Mouse (Mus musculus) testis, postnatal 10 days (tissue): ENCODE measurements around the gene Pip5k1a.
"Not testable (repeated sequence)": the region's sequence is repeated elsewhere in the genome, so short reads cannot be mapped to it uniquely, and the experiment has no call there.

ENCODE experiments used
- DNase-seq: peaks from one replicate; pipeline ENCODE4 v3.0.0; 2021; ENCODE audit warnings: low spot score

Pip5k1a gene

DNA sequence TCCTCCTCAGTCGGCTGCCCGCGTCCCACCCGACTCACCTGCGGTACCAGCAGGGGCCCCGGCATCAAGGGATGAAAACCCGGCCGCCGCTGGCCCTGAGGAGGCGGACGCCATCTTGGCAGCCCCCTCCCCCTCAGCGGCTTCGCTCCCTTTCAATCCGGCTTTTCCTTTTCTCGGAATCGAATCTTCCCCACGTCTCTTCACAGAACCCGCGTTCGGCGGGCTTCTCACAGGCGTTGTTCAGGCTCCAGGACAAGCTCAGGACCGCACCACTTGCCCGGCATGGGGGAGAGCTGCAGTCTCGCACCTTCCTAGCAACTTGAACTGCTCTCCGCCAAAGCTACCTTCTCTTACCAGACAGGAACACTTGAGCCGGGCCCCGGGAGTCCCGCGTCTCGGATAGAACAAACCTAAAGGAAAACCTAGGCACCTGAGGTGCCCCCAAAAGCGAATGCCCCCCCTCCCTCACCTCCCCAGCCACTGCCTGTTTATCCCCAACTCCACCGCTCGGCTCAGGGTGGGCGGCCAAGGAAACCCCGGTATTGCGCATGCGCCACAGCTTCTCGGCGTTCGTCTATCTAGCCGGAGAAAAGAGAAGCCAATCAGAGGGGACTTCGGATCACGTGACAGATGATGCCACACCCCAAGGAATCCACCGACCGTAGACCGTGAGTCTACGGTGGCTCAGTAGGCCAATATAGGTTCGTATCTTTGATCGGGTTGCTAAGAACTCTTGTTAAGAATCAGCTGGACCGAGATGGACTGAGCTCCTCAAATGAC, at the start of gene Pip5k1a:
Gene Pip5k1a, minus strand, starts transcription at position 593 of the 780 bp plus-strand sequence.
- DNase-seq: peak; percentile 97

DNA sequence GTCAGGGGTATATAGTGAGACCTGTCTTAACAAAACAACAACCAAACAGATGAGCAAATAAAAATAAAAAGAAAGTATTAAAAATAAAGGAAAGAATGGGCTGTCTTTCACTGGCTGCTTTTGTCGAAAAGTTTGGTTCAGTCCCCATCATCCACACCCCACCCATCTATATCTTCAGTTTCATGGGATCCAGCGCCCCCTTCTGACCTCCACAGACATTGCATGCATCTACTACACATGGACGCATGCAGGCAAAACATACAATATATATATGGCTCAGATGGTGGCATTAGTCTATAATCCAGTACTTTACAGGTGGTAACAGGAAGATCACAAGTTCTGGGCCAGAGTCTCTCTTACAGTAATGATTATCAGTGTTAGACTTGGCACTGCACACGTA, 47.1 kb upstream of the Pip5k1a start:
- DNase-seq: peak; percentile 66

DNA sequence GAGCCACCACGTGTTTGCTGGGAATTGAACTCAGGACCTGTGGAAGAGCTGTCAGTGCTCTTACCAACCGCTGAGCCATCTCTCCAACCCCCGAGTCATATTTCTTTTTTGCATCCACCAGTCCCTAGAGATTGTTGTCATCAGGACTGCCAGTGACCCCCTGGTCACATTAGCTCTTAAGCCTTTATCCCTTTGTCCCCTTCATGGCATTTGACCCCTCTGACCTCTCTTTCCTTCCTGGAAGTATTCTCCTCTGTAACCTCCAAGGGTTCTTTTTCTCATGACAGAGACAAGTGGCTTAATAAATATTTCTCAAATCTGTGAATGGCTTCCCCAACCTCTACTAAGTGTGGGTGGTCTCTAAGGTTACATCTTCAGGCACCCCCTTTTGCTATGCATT, 41.2 kb upstream of the Pip5k1a start:
- DNase-seq: no peak

DNA sequence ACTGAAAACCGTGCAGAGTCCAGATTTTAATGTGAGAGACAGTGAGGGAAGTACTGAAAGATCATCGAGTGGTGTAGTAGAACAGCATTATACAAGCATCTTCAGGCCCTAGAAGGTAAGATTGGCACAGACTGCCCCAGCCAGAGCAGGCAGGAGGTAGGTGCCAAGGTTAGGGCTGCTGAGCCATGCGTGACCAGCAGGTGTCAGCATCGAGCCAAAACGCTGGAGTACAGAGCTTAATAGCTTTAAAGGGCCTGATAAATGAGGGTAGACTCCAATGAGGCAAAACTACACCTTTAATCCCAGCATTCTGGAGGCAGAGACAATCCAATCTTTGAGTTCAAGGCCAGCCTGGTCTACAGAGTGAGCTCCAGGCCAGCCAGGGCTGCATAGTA, 35.9 kb upstream of the Pip5k1a start:
- DNase-seq: peak; percentile 92

DNA sequence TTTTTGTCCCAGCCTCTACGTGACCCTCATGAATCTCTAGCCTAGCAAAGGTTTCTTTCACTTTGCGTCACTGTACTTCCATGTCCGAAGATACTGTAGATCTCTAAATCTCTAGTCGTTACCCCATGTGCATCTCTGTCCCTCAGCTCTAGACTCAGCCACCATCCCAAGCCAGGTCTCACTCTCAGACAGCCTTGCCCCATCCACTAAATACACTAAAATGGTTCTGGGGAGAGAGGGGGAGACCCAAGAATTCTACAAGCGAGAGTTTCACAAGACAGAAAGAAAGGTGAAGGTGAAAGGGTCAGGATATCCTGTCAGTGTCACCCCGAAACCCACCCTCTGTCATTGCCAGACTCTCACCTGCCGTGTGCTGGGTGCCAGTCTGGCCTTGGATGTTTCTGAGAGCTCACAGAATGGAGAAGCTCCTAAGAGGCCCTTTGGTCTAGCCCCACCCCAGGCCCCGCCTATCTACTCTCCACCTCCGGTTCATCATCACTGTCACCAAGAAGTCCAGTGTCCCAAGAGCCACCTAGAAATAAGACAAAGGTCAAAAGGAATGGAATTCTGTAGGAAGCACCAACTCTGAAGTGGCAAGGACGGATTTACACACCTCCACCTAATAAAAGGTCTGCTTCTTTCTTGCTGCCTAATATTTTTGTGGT, 35.4 kb upstream of the Pip5k1a start, which contains the start of gene Tnfaip8l2:
Gene Tnfaip8l2, minus strand, starts transcription at position 409 of the 665 bp plus-strand sequence.
- no peak for DNase-seq

DNA sequence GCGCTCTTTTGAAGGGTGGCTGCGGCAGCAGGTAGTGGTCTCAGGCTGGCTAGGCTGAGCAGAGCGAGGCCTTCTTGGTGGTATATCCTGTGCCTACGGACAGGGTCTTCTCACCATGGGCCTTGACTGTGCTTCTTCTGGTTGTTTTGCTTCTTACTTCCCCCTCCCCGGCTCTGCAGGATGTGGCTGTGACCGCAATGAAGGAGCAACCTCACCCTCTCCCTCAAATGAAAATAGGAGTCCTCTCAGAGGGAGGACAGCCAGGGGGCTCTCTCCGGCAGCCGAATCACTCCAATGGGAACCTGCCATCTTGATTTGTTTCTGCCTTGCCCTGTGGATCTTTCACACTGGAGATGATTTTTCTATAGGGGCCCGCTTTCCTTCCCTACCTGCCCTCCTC, 34.7 kb upstream of the Pip5k1a start:
- no peak for DNase-seq

DNA sequence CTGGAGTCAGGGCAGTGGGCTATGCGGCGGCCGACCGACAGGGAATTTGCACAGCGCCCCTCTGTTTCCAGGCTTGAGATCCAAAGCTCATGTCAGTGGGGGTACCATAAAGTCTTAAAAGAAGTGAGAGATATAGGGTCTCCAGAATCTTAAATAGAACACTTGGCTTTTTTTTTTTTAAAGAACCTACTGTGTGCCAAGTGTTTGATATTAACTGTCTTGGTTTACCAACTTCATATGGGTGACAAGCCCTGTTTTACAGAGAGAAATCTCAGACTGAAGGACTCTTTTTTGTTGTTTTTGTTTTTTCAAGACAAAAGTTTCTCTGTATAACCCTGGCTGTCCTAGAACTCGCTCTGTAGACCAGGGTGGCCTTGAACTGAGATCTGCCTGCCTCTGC, 34.1 kb upstream of the Pip5k1a start:
- no peak for DNase-seq

DNA sequence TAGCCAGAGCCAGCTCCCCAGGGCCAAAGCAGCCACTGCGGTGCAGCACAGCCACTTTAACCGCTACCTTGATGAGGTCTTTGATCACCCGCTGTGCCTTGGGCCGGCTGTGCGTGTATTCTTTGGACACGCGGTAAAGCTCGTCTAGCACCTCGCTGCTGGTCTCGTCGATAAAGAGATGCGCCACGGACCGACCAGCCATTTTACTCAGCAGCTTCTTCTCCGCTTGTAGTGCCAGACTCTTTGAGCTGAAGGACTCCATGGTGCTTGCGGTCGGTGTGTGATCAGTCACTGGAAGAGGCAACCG, 33.5 kb upstream of the Pip5k1a start:
- DNase-seq: no peak

DNA sequence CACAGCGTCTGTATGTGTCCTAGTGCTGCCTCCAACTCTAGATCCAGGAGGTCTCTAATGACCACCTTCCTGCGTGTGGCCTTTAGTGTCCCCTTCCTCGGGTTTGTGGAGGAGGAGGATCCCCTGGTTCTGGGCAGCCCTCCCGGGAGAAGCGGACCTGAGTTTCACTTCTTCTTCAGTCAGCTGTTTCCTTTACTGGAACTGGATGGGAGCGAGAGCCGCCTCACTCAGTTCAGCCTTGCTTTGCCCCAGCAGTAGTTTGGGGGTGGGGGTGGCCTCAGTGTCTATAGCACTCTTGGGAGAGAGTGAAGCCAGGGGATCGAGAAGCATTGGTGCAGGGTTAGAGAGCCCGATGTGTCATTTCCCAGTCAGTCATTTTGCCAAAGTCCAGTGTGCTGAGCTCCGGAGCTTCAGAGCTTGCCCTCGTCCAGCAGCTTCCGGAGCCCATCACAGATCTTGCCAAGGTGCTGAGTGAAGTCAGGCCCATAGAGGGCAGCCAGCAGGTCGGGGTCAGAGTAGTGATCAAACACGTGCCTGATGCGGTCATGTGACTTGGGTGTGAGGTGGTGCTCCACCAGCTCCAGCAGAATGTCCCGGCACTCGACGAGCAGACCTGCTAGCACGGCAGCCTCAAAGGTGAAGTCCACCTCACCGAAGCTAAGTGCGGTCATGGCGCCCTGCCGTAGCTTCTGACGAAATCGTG, 33.0 kb upstream of the Pip5k1a start:
- DNase-seq: peak; percentile 43

DNA sequence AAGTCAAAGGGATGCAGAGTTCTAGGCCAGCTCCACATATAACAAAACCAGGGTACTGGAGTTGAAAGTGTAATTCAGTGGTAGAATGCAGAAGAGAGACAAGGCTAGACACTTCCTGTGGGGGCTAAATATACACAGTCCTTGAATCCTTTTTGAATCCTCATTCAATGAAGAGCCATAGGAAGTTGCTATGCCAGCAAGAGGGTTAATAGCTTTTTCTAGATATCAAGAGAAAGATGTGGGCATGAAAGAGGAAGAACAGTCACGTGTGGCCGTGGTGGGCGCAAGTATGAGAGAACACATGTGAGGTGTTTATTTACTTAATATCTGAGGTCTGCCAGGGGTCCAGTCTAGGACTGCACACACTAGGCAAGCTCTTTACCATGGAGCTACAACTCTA, 29.6 kb upstream of the Pip5k1a start:
- DNase-seq: no peak

DNA sequence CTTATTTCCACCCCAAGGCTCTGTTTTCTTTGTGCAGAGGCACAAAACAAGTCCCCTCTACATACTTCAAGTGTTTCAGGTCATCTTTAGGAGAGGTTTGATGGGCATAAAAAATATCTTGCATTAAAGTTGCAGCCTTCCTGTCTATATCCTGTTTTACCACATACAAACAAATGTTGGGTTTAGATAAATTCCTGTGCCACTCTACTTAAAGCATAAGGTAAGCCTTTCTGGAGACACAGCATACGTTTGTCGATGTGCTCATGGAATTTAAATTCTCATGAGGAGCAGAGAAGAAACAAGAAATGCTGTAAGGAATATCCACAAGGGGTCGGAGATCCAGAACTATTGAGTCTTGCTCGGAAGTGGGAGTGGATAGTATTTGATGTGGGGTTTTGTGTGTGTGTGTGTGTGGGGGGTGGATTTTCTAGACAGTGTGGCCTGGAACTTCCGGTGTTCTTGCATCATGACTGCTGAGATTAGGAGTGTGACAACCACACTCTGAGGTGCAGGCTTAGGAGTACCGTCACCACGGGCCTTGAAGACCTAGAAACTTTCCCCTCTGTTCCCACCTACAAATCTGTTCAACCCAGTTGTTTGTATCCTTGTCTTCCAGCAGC, 28.8 kb upstream of the Pip5k1a start:
- no peak for DNase-seq

DNA sequence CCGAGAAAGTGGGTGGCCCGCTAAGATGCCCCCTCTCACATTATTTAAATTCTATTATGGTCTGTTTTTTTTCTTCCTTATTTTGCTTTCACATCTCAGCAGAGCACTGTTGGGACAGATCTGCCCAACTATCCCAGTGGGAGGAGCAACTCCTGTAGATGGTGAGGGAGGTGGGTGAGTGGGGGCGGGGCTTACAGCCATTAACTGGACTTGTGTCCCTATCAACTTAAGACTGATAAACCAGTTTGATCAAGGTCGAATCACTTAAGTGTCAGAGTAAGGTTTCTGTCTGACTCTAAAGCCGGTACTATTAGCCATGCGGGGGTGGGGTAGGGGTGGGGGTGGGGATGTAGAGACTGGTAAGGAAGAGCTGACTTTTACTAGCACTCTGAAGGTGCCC, 28.3 kb upstream of the Pip5k1a start:
- DNase-seq: peak; percentile 83

DNA sequence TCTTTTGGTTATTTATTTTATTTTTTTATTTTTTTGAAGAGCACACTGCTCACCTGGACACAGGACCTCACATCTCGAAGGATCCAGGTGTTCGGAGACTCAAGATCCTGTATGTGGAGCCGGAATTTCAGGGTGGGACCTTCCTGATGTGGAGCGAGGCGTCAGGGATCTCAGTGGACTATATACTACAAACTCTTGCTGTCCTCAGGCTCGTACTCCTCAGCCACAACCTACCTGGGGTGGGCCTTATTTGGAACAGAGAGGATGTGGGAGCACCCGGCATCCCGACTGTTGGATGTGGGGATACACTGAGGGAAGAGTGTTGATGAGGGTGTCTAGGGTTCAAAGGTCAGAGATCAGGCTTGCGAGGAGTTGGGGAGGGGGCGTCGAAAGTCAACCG, 27.4 kb upstream of the Pip5k1a start:
- not testable (repeated sequence) for DNase-seq

DNA sequence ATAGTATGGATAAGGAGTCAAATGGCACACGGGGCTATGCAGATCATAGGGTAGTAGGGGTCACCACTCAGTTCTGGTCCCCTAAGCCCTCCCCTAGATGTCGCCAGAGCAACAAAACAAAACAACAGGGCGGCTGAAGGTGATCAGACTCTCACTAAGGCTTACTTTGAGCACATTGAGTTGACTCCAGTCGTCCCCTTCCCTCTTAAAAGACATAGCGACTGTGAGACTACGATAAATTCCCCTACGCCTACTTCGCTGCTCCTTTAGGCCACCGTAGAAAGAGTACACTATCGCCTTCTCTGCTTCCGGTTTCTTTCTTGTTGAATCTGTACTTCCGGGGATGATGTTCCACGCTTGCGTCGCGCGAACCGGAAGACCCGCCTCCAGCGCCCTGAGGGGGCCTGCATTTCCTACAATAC, 27.0 kb upstream of the Pip5k1a start, which contains the start of the genes Scnm1 and Lysmd1:
Gene Scnm1, minus strand, starts transcription at position 332 of the 422 bp plus-strand sequence.
Gene Lysmd1, plus strand, starts transcription at position 409 of the 422 bp plus-strand sequence.
- peak; percentile 85 for DNase-seq

DNA sequence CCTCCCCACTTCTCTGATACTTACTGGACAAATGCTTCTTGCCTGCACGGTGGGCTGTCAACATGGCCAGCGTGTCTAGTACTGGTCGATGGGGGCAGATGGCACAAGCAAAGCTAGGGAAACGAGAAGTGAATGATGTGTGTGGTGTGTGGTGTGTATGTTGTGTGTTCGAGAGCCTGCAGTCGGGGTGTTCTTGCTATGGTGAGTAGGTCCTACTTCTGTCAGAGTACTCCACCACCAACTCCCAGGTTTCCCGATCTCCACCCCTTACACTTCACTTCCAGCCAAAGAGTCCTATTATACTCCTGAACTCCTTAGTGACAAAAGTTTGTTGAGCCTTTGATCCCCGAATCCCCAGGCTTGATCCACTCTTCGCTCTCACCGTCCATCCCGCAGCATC, 26.4 kb upstream of the Pip5k1a start:
- DNase-seq: no peak

DNA sequence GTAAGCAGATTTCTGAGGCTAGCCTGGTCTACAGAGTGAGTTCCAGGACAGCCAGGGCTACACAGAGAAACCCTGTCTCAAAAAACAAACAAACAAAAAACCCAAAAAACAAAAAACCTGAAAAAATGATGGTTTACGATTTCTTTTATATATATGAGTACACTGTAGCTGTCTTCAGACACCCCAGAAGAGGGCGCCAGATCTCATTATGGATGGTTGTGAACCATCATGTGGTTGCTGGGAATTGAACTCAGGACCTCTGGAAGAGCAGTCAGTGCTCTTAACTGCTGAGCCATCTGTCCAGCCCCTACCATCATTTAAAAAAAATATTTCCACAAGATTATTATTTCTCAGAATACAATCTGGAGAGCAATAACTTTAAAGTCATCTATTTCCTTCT, 25.7 kb upstream of the Pip5k1a start:
- DNase-seq: not testable (repeated sequence)

DNA sequence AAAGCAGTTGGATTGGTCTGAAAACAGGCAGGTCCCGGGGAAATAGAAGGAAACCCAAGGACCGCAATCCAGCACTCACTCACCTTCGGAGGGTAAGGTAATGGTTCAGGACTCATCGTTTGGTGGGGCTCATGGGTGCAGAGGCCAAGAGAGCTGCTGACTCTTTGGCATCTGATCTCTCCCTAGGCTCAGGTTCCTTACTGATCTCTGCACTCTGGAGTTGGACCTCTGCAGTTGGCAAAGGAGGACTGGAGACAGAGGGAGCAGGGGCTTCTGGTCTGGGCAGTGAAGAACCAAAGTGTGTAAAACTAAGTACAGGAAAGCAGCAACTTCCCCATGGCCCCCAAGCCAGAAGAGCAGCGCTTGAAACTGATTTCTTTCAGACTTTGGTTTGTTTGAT, 23.4 kb upstream of the Pip5k1a start:
- DNase-seq: no peak

DNA sequence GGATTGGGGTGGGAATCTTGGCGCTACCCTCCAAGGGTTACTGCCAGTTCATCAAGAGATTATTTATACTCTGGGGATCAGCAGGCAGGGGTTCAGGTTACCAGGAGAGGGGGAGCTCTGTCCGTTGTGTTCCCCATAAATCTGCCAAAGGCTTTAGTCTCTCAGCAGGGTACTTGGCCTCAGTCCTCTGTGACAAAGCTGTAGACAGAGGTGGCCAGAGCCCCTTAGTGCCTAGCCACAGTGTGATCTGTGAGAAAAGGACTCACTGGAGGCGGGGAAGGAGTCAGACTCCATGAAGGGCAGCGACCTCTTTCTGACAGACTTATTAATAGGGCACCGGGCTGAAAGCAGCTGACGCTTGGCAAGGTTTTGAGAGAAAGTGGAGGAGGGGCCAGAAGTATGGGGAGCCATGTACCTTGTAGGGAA, 22.5 kb upstream of the Pip5k1a start:
- DNase-seq: no peak

DNA sequence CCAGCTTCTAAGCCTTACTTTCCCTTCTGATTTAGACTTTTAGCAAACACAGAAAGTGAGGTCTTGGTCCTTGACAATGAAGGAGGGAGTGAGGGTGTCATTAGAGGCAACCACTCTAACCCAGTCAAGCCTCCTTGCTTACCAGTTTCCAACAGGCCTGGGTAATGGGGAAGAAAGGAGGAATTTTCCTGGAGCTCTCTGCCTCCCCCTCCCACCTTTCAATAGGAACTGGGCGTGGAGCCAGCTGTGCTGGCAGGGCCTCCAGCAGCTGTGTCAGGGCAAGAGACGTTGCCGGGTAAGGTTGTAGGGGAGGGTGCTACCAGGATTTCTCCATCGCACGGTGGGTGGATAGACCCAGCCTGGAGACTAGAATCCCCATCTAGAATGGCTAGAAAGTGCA, 18.2 kb upstream of the Pip5k1a start:
- DNase-seq: peak; percentile 74

DNA sequence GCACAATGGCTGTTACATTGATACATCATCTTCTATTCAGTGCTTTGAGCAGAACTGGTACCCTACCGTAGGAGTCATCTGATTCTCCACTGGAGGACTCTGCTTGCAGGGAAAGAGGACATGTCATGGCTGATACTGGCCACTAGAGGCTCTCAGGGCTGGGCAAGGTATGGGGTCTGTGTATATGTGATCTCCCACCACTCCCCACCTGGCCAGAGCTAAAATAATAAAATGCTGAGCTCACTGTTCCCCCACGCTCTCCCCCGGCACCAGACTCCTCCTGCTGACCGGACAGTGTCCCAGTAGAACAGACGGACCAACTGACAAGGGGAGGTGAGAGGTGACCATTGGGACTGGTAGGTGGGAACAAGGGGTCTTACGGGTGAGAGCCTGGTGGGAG, 17.5 kb upstream of the Pip5k1a start, which contains the start of gene Tmod4:
Gene Tmod4, plus strand, starts transcription at position 231 of the 400 bp plus-strand sequence.
- no peak for DNase-seq

DNA sequence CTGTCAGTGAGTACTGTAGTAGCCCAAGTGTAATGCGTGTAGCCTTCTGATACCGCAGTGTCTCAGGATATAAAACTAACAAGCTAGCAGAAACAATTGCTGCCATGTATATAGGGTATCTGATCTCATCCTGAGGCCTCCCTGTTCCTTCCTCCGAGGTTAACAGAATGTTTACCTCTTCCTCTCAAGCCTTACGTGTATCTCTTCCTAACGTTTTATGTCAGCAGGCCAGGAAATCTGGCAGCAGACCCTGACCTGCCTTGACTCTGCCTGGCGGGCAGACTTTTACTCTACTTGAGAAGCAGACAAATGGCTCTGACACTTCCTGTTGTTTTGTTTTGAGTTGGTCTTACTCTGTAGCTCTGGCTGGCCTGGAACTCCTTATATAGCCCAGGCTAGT, 14.8 kb upstream of the Pip5k1a start:
- no peak for DNase-seq

DNA sequence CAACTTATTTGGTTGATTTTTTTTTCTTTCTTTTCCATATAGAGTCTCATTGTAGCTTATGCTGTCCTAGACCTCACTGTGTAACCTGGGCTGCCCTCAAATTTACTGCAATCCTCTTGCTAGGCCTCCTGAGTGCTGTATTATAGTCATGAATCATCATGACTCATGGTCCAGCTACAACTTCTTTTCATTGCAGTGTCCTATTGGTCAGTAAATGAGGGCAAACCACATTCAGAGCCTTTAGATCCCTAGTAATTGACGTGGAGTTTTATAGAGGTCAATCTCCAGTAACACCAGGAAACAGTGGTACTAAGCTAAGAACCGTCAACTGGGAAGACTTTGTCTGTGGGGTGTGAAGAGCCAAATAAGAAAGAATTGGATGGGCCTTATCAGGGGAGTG, 11.0 kb upstream of the Pip5k1a start:
- no peak for DNase-seq
